Comparison of ENCODE assay signal across 8 mouse cellular contexts in the genomic region with DNA sequence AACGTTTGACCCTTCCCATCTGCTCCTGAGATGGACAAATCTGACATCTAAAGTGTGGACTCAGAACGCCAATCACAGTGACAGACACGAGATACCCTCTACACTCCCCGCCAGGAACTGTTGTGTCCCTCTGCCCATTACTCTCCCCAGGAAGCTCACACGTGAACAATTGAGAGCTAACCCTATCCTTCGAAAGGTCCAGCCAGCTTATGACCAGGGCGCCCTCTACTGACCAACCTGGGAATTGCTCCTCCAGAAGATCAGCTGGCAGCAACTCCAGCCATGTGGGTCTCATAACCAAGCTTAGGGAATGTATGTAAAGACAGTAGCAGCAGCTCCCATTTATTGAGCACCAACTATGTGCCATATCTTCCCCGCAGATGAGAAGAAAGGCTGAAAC.
A peak's percentile ranks its signal among the peaks of the same experiment; 100 is the strongest.
DNase-seq lines count a peak whose midpoint lies in the region; ATAC-seq lines count a peak whose summit lies in the region.

No protein-coding gene starts in this region.

- H3K4me1 ChIP-seq in forebrain, embryonic 11.5 days (replicated peaks; ENCODE audit: control insufficient read depth, insufficient read depth, low read length), result peaks cover 13% of the 10 kb centered on the region
- H3K4me1 ChIP-seq in forebrain, embryonic 16.5 days (replicated peaks; ENCODE audit: control insufficient read depth, insufficient read depth, low read length), result peaks cover 17% of the 10 kb centered on the region
- peaks cover 77% of the 10 kb centered on the region for H3K4me1 ChIP-seq in heart, embryonic 13.5 days

- DNase-seq in forebrain, embryonic 11.5 days (ENCODE audit: low spot score), result peak; percentile 87
- DNase-seq in adrenal gland, adult 8-10 months, result peak; percentile 58
- DNase-seq in embryo, embryonic 11.5 days (ENCODE audit: low read depth, low spot score), result peak; percentile 67
- peak; percentile 75 to 92 for DNase-seq in layer of hippocampus, postnatal 25 days (ENCODE audit: extremely low spot score in 1 of 2, low spot score in 1 of 2)
- DNase-seq in spleen, postnatal 10 days (ENCODE audit: low spot score in 2 of 2), result peak; percentile 65 to 81

- H3K4me2 ChIP-seq in forebrain, embryonic 11.5 days (ENCODE audit: low read depth, low read length, severe bottlenecking), result no peak overlapping the region
- no peak overlapping the region for H3K4me2 ChIP-seq in forebrain, embryonic 16.5 days (ENCODE audit: low read length)
- no peak overlapping the region for H3K4me2 ChIP-seq in heart, embryonic 13.5 days

- no peak overlapping the region for H3K27ac ChIP-seq in forebrain, embryonic 11.5 days (ENCODE audit: low read depth, low read length)
- H3K27ac ChIP-seq in forebrain, embryonic 16.5 days (ENCODE audit: low read length), result no peak overlapping the region
- H3K27ac ChIP-seq in heart, embryonic 13.5 days (replicated peaks), result no peak overlapping the region

- no peak overlapping the region for H3K9ac ChIP-seq in forebrain, embryonic 11.5 days (ENCODE audit: low read length)
- no peak overlapping the region for H3K9ac ChIP-seq in forebrain, embryonic 16.5 days (replicated peaks; ENCODE audit: low read depth, low read length)
- H3K9ac ChIP-seq in heart, embryonic 13.5 days, result 0 out of 2 replicates have a peak overlapping the region, but pooled peaks have one; percentile 8

- H3K36me3 ChIP-seq in forebrain, embryonic 11.5 days (ENCODE audit: control insufficient read depth, insufficient read depth, low read length), result no peaks in the 10 kb centered on the region
- H3K36me3 ChIP-seq in forebrain, embryonic 16.5 days (ENCODE audit: control insufficient read depth, insufficient read depth), result no peaks in the 10 kb centered on the region
- H3K36me3 ChIP-seq in heart, embryonic 13.5 days, result no peaks in the 10 kb centered on the region

- H3K27me3 ChIP-seq in forebrain, embryonic 11.5 days (ENCODE audit: control insufficient read depth, insufficient read depth, low read length), result no peaks in the 10 kb centered on the region
- no peaks in the 10 kb centered on the region for H3K27me3 ChIP-seq in forebrain, embryonic 16.5 days (replicated peaks; ENCODE audit: control insufficient read depth, insufficient read depth, low read length)
- H3K27me3 ChIP-seq in heart, embryonic 13.5 days (replicated peaks), result no peaks in the 10 kb centered on the region

- no peak overlapping the region for H3K4me3 ChIP-seq in forebrain, embryonic 11.5 days (ENCODE audit: low read depth, low read length)
- H3K4me3 ChIP-seq in forebrain, embryonic 16.5 days (replicated peaks; ENCODE audit: low read length), result no peak overlapping the region
- H3K4me3 ChIP-seq in heart, embryonic 13.5 days, result no peak overlapping the region

- peak; percentile 45; the same call in 1 of the 2 replicates for ATAC-seq in forebrain, embryonic 11.5 days (replicated peaks; ENCODE audit: low FRiP score)
- no peak for ATAC-seq in forebrain, embryonic 16.5 days
- no peak for ATAC-seq in heart, embryonic 13.5 days (ENCODE audit: extremely low read depth, insufficient number of reproducible peaks, low FRiP score, low TSS enrichment)
- peak; percentile 43; the same call in 1 of the 2 replicates for ATAC-seq in megakaryocyte, adult 5-6 weeks (ENCODE audit: poor library complexity, severe bottlenecking)

- H3K9me3 ChIP-seq in forebrain, embryonic 11.5 days (ENCODE audit: control insufficient read depth, low read length), result no peaks in the 10 kb centered on the region
- no peaks in the 10 kb centered on the region for H3K9me3 ChIP-seq in forebrain, embryonic 16.5 days (ENCODE audit: control insufficient read depth, low read length)
- H3K9me3 ChIP-seq in heart, embryonic 13.5 days, result no peaks in the 10 kb centered on the region

- 7% methylated on average over 8 of the region's 8 CpGs for WGBS in forebrain, embryonic 11.5 days
- 4% methylated on average over 8 of the region's 8 CpGs for WGBS in forebrain, embryonic 16.5 days
- WGBS in heart, embryonic 13.5 days, result 1% methylated on average over 8 of the region's 8 CpGs

Comparison
In these comparisons a context has a peak if more than half of its experiments do, and no peak if none do; other contexts are left out.
1. ATAC-seq: peak in forebrain, embryonic 11.5 days (single experiment) and megakaryocyte, adult 5-6 weeks (single experiment); none in forebrain, embryonic 16.5 days (single experiment) and heart, embryonic 13.5 days (single experiment).
2. Peak in every context shown above with its lines, with median percentiles within 50 percentile points of each other: DNase-seq.